Mouse (Mus musculus): ENCODE results near the gene Gm7247. TPM values are rescaled to one million over a fixed set of nuclear protein-coding genes. Genes with fewer than 3 reads are reported as not detected.
"Not testable (repeated sequence)": the region's sequence is repeated elsewhere in the genome, so short reads cannot be mapped to it uniquely, and the experiment has no call there.

Gene Gm7247
- total RNA-seq (2015; ENCODE audit: low replicate concordance) = not detected in 2 replicates
- total RNA-seq (2017; ENCODE audit: low replicate concordance) = not detected in 2 replicates

DNA sequence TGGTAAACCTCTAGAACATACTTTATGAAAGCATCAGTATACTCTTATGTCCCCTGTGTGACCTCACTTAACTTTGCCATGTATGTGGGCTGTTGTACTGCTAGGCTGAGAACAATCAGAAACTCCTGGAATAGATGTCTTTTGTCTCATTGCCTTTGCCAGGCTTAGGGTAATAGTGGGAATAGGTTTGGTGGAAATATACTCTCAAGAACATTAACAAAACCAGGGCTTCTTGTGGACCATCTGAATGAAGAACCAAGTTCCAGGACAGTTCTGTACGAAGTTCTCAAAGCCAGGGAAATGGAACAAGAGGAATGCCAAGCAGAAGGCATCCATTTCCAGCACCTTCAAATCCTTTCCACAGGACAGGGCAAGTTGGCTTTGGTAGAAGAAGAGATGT, at the start of gene Gm7247:
Gm7247 (plus strand) TSS at position 301 of the 400 bp plus-strand sequence.
- no peak for ATAC-seq (replicated peaks; ENCODE audit: low FRiP score, poor library complexity, severe bottlenecking)

DNA sequence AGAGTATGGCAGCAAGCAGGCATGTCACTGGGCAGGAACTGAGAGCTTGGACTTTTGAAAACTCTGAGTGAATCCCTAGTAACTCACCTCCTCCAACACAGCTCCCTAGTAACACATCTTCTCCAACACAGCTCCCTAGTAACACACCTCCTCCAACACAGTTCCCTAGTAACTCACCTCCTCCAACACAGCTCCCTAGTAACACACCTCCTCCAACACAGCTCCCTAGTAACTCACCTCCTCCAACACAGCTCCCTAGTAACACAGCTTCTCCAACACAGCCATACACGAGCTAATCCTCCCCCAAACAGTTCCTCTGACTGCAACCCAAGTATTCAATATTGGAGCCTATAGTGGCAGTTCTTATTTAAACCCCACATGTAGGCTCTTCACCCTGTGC, 37.6 kb upstream of the Gm7247 start:
- no peak for ATAC-seq (replicated peaks; ENCODE audit: low FRiP score, poor library complexity, severe bottlenecking)

DNA sequence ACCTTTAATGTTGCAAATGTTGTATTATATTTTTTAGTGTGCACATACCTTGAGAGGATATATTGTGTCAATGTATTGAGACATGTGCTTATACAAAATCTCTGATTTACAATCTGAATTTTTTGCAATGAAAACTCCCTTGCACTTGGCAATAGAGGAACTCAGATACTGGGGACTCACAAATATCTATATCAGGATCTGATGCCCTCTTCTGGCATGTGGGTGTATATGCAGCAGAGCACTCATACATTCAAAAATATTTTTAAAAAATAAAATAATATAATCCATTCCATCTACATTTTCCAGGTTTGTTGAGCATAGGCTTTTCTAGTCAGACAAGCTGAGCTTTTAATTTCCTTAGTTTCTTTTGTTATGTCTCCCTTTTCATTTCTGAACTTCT, 15.5 kb upstream of the Gm7247 start:
- no peak for ATAC-seq (replicated peaks; ENCODE audit: low FRiP score, poor library complexity, severe bottlenecking)

DNA sequence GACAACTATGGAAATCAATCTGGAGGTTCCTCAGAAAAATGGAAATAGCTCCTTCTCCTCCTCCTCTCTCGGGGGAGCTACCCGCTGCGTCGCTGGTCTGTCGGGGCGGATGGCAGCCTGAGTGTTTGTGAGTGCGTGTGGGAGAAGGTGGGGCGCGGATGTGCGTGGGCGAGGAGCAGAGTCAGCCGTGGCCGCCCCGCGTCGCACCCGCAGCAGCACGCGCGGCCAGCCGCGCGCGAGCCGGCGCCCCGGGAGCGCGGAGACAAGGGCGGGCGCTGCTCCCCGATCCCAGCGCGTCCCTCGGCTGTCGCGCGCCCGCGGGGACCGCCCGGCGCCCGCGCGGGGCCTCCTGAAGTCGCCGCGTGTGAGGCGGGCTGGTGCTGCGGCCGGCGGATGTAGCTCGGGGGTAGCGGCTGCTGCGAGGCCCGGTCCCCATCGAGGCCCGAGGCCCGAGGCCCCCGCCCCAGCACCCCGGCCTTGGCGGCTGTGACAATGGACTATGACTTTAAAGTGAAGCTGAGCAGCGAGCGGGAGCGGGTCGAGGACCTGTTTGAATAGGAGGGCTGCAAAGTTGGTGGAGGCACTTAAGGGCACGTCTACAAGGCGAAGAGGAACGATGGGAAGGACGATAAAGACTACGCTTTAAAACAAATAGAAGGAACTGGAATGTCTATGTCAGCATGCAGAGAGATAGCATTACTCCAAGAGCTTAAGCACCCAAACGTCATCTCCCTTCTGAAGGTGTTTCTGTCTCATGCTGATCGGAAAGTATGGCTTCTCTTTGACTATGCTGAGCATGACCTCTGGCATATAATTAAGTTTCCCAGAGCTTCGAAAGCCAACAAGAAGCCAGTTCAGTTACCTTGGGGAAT, 3.2 kb upstream of the Gm7247 start:
- ATAC-seq (replicated peaks; ENCODE audit: low FRiP score, poor library complexity, severe bottlenecking) = no peak

DNA sequence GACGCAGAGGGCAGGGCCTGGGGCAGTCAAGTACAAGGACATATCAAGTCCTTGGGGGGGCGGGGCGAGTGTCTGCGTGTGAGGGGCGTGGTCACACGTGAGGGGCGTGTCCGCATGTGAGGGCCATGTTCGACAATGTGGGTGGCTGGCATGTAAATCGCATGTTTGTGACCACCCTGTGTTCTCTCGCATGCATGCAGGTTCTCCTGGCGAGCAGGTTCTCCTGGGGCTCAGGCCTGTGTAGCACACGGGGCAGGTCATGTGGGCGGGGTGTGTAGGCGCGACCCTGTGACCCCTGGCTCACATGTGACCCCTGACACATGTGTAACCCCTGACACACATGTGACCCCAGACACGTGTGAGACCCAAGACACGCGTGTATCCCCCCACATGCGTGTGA, 21.2 kb downstream of the Gm7247 start:
- no peak for ATAC-seq (replicated peaks; ENCODE audit: low FRiP score, poor library complexity, severe bottlenecking)

DNA sequence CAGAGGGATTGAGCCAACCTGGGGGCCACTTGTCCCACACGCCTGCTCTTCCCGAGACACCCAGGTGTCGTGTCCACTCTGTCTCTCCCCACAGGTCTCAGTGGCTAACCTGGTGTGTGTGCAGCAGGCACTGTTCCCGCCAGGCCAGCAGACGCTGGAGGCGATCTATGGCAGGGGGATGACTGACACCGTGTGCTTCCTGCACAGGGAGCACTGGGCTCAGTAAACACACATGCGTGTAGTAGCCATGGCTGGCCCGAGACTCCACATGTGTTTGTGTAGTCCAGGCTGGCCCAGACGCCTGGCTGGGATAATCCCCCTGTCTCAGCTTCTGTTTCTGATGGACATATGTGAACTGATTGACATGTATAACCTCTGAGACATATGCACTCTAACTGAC, 22.8 kb downstream of the Gm7247 start:
- no peak for ATAC-seq (replicated peaks; ENCODE audit: low FRiP score, poor library complexity, severe bottlenecking)

DNA sequence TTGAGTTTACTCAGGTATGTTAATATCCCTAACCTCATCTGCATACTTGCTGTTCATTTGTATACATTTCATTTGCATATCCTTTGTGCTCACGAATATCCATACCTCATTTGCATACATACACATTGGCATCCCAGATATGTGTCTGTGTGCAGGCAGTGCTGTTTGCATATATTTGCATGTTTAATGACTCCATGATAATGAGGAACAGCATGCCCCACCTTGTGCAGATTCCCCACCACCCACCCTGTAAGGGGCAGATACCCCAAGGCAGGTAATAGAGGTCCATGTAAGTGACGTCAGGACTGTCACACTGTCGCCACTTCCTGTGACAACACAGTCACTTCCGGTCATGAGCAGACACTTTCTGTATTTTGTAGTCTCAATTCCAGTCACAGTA, 24.2 kb downstream of the Gm7247 start:
- no peak for ATAC-seq (replicated peaks; ENCODE audit: low FRiP score, poor library complexity, severe bottlenecking)

DNA sequence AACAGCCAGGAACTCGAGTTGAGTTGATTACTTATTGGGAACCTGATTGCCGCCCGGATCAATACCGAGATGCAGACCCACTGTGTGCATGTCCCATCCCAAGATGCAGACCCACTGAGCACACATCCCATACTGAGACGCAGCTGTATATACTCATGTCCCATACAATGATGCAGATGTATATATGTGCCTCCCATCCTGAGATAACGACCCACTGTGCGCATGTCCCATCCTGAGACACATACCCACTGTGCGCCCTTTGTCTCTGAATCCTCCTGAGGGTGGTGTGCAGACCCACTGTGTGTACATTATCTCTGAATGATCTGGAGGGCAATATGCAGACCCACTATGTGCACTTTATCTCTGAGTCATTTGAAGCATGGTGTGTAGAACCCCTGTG, 26.2 kb downstream of the Gm7247 start:
- ATAC-seq (replicated peaks; ENCODE audit: low FRiP score, poor library complexity, severe bottlenecking) = no peak

DNA sequence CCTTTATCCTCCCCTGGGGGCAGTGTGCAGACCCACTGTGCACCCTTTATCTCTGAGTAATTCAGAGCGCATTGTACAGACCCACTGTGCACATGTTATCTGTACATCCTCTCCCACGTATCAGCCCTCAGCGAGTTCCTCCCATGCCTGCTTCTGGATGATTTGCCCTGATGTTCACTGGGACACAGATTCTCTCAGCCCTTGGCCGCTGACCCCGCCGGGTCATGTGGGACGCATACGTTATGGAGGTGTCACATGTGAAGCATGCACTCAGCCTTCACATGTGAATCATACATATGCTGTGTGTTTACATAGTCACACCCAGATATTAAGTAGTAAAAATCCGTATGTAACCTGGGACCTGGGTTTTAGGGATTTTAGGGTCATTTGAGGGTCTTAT, 26.7 kb downstream of the Gm7247 start:
- ATAC-seq (replicated peaks; ENCODE audit: low FRiP score, poor library complexity, severe bottlenecking) = no peak

DNA sequence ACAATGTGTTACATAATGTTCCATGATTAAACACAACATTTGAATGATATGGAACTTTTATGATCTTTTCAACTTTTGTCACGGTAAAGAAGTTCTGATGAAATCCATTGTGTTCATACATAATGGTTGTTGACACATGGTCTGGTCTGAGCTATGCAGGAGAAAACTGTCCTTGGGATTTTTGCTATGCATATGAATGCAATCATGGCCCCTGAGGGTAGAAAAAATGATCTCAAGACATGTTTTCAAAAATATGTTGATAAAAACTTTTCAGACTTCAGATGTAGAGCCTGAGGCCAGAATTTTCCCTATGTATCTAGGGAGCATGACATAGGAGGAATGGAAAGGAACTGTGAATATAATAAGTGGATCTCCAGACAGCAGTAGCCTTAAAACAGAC, 49.0 kb downstream of the Gm7247 start, which contains the start of gene Vmn2r88:
Vmn2r88 (plus strand) TSS at position 301 of the 400 bp plus-strand sequence.
- no peak for ATAC-seq (replicated peaks; ENCODE audit: low FRiP score, poor library complexity, severe bottlenecking)

DNA sequence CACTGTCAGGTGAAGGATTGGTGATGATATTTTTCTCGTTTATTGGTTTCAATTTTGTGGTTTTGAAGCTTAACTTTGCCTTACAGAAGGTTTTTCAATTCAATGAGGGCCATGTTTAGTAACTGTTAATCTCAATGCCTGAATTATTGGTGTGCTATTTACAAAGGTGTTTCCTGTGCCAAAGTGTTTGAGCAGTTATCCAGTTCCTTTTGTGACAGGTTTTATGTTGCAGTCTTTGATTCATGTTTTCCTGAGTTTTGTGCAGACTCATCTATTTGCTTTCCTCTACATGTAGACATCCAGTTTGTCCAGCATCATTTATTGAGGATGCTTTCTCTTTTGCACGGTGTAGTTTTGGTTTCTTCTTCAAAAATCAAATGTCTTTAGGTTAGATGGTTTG, 62.3 kb downstream of the Gm7247 start:
- no peak for ATAC-seq (replicated peaks; ENCODE audit: low FRiP score, poor library complexity, severe bottlenecking)

DNA sequence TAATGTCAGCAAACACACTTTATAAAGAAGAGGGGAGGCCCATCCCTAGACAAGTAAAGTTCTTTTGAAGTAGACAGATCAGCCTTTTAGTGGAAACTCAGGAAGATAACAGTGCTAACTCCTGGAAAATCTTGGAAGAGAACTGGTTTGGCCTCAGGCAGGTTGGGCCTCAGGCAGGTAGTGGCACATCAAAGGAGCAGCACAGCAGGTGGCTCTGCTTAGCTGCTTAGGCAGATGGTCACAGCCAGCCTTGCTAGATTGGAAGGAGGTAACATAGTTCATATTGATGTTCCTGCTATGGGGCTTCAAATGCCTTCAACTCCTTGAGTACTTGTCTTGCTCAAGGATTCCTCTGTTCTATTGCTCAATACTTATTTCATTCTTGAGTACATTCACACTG, 68.6 kb downstream of the Gm7247 start:
- ATAC-seq (replicated peaks; ENCODE audit: low FRiP score, poor library complexity, severe bottlenecking) = not testable (repeated sequence)

DNA sequence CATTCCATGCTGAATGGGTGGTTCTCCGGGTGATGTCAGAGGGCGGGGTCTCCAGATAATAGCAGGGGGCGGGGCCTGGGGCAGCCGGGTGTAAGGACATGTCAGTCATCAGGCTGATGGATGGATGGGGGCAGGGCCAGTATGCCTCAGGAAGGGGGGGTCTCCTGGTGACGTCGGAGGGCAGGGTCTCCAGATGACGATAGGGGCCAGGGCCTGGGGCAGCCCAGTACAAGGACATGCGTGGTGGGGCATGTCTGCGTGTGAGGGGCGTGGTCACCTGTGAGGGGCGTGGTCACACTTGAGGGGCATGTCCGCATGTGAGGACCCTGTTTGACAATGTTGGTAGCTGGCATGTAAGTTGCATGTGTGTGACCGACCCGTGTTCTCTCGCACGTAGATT, 73.0 kb downstream of the Gm7247 start:
- ATAC-seq (replicated peaks; ENCODE audit: low FRiP score, poor library complexity, severe bottlenecking) = no peak

DNA sequence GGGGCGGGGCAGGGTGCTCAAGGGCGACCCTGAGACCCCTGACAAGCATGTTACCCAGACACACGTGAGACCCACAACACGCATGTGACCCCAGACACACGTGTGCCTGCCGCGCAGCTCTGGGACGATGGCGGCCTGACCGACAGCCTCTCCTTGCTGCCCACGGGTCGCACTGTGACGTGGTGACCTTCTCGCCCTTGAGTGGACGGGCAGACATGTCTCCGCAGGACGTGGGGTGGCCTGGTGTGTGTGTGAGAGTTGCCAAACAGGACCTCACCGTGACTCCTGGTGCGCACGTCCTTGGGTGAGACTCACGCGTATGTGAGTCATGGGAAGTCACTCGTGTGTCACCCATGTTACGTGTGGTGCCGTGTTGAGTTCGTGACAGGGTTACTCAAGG, 73.5 kb downstream of the Gm7247 start:
- ATAC-seq (replicated peaks; ENCODE audit: low FRiP score, poor library complexity, severe bottlenecking) = no peak

DNA sequence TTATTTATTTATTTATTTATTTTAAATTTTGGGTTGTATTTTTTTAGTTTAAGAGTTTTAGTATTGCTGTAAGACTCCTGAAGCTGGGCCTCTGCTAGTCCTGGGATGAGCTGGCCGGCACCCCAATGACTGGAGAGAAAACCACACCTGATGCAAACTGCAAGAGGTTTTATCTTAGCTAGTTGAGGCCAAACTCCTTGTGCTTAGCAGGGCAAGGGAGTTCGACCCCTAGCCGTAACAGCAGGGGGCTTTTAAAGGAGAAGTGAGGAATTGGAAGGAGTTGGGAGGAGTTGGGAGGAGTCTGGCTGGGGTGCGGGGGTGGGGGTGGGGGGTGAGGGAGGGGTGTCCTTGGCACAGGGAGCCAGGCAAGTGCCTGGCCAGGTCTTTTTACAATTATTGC, 77.4 kb downstream of the Gm7247 start:
- ATAC-seq (replicated peaks; ENCODE audit: low FRiP score, poor library complexity, severe bottlenecking) = no peak

DNA sequence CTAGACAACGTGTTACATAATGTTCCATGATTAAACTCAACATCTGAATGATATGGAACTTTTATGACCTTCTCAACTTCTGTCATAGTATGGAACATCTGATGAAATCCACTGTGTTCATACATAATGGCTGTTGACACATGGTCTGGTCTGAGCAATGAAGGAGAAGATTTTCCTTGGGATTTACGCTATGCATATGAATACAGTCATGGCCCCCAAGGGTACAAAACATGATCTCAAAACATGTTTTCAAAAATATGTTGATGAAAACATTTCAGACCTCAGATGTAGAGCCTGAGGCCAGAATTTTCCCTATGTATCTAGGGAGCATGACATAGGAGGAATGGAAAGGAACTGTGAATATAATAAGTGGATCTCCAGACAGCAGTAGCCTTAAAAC, 90.0 kb downstream of the Gm7247 start, which contains the start of gene Vmn2r89:
Vmn2r89 (plus strand) TSS at position 301 of the 400 bp plus-strand sequence.
- not testable (repeated sequence) for ATAC-seq (replicated peaks; ENCODE audit: low FRiP score, poor library complexity, severe bottlenecking)

DNA sequence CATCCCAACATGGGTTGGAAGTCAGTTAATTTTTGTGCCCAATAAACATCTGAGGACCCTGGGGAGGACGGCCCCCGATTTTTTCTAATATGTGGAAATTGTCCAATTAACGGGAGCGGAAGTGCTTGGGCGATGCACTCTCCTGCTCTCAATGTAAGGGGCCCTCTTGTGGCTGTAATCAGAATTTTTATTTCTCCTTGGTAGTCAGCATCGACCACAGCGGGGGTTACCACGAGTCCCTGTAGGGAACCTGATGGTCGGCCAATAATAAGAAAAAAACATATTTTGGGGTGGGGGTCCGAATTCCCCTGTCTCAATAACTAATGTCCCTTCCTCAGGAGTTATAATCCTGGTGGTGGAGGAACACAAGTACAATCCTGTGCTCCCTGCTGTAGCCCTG, 118.7 kb downstream of the Gm7247 start:
- not testable (repeated sequence) for ATAC-seq (replicated peaks; ENCODE audit: low FRiP score, poor library complexity, severe bottlenecking)

DNA sequence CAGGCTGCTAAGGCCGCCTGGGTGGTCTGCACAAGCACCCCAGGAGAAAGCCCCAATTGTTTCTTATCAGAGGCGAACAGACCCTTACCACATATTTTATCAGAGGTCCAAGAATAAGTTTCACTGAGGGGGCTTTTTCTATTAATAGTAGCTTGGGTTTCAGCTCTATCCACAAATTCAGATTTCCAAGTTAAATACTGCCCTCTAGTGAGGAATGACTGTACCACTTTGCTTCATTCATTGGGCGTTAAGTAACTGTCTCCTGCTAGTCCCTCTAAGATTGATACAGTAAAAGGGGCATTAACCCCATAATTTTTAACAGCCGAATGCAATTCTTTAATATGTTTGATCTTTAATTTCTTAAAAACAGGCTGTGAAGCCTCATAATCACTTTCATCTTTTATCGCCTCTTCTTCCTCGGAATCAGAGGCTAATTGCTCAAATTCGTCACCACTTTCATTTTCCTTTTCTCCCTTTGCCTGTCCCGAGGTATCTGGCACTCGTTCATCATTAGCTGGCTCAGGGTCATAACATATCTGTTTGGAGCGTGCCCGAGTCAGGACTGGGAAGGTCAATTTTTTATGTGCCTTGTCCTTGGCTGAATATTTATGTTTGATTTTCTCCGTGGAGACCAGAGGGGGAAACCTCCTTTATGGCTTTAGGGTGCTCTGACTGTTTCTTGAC, 119.9 kb downstream of the Gm7247 start:
- ATAC-seq (replicated peaks; ENCODE audit: low FRiP score, poor library complexity, severe bottlenecking) = not testable (repeated sequence)

DNA sequence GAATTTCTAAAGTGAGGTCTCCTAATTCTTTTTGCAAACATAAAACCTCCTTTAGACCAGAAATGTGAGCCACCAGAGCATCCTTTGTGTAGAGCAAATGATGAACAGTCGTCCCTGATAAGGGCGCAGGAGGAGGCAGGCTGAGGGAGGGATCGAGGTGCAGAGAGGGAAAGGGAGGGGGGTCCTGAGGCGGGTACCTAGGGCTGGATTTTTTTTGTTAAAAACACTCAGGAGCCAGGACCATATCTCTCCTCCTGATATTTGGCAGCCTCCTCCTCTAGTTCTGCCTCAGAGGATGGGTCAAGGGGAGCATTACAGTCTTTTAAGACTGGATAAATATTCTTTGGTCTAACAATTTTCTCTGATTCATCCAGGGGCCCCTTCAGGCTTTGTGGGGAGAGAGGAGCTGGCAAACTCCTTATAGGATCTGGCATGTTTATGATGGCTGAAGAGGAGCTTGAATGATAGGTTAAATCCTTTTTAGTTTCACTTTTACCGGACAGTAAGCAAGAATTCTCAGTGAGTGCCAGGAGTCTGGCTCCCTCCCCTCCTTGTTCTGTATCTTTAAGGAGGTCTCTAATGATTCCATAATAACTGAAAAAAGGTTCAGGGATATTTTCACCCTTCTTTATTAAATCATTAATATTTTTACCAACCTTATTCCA, 120.6 kb downstream of the Gm7247 start:
- no peak for ATAC-seq (replicated peaks; ENCODE audit: low FRiP score, poor library complexity, severe bottlenecking)

DNA sequence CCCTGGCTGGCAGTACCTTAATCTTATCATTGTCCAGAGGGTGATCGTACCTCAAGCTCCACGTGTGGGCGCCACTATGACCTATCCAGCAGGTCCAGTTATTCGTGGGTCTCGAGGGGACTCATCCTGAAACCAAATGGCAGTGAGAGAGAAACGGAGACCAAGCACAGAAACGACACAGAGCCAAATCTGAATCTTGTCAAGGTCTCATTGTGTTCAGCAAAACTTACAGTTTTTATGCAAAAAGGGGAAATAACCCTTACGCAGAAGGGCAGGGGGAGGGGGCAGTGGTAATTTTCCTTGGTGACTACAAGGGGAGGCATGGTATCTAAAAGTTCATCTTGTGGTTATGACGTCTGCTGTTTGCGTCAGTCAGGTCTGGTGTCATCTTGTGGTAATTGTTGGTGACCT, 121.4 kb downstream of the Gm7247 start:
- not testable (repeated sequence) for ATAC-seq (replicated peaks; ENCODE audit: low FRiP score, poor library complexity, severe bottlenecking)
